Mouse (Mus musculus) heart, adult 2 months (tissue): ENCODE measurements around the gene Ces1f.

Experiments used
- CTCF ChIP-seq: fragments of 200-600 bp; IDR thresholded peaks from 2 replicates; pipeline ENCODE4 v1.8.1; 2022; ENCODE audit warnings: antibody characterized with exemption, mild to moderate bottlenecking, moderate library complexity
- EP300 ChIP-seq: fragments of 200-500 bp; IDR thresholded peaks from 2 replicates; pipeline ENCODE4 v1.6.1; 2011; ENCODE audit warnings: low read depth, low read length, control low read depth; ENCODE audit not compliant: insufficient read depth

GRCm38 (mm10) chr8:93228673-93229370 is 50.7 kb downstream of the Ces1f start:
- no peak for TF ChIP-seq EP300
- no peak for TF ChIP-seq CTCF
